Mouse (Mus musculus) C2C12 (cell line): ENCODE measurements around the gene Cyld. TPM values are rescaled to one million over a fixed set of nuclear protein-coding genes. Genes with fewer than 3 reads are reported as not detected.

Experiments
- H3K27me3 ChIP-seq: one replicate; pipeline ENCODE4 v1.6.1; 2011; ENCODE audit not compliant: control insufficient read depth, insufficient read depth, insufficient read length
- H3K36me3 ChIP-seq: one replicate; pipeline ENCODE4 v1.6.1; 2011; ENCODE audit not compliant: control insufficient read depth, insufficient read depth
- H3K4me3 ChIP-seq: one replicate; pipeline ENCODE4 v1.5.1; 2011; ENCODE audit warnings: mild to moderate bottlenecking, control low read depth; ENCODE audit not compliant: poor library complexity, insufficient read depth, severe bottlenecking
- H3K79me2 ChIP-seq: one replicate; pipeline ENCODE4 v1.6.1; 2011; ENCODE audit not compliant: control insufficient read depth, insufficient read depth
- H3K79me3 ChIP-seq: one replicate; pipeline ENCODE4 v1.6.1; 2011; ENCODE audit warnings: low read depth, control low read depth
- H3ac ChIP-seq: one replicate; pipeline ENCODE3; 2011; ENCODE audit warnings: low read depth; ENCODE audit not compliant: control insufficient read depth, insufficient read length
- CEBPB ChIP-seq: IDR thresholded peaks from one replicate; pipeline ENCODE4 v1.6.1; 2011; ENCODE audit warnings: low read depth, mild to moderate bottlenecking, control low read depth, moderate library complexity
- CTCF ChIP-seq: IDR thresholded peaks from one replicate; pipeline ENCODE4 v1.5.1; 2011; ENCODE audit not compliant: control insufficient read depth, insufficient read depth, insufficient read length
- FOSL1 ChIP-seq: IDR thresholded peaks from one replicate; pipeline ENCODE4 v1.8.0; 2011; ENCODE audit warnings: mild to moderate bottlenecking, low read length; ENCODE audit not compliant: poor library complexity, insufficient read depth, severe bottlenecking
- MAX ChIP-seq: IDR thresholded peaks from one replicate; pipeline ENCODE4 v1.6.1; 2011; ENCODE audit warnings: mild to moderate bottlenecking, control low read depth
- MYOD1 ChIP-seq: IDR thresholded peaks from one replicate; pipeline ENCODE4 v1.6.1; 2011; ENCODE audit warnings: low read depth; ENCODE audit not compliant: control insufficient read depth, insufficient read length
- MYOG ChIP-seq: IDR thresholded peaks from one replicate; pipeline ENCODE4 v1.6.1; 2011; ENCODE audit not compliant: control insufficient read depth, insufficient read length; ENCODE audit errors: extremely low read depth
- USF1 ChIP-seq: IDR thresholded peaks from one replicate; pipeline ENCODE4 v1.6.1; 2011; ENCODE audit warnings: low read depth, mild to moderate bottlenecking, control low read depth, moderate library complexity
- polyA plus RNA-seq: library from polyadenylated mRNA; unstranded; fragments of >200 nt; fragmentation: generic; extraction: Trizol; gene quantifications from one replicate; pipeline ENCODE4 v1.2.1, GENCODE M21; 2012; ENCODE audit warnings: missing spikeins

The Cyld gene
- polyA plus RNA-seq, 1 experiment, result 5.8 TPM

- Histone ChIP-seq H3K27me3 (no peaks in the 10 kb centered on the region), H3K4me3 (no peak overlapping the region), H3K79me2 (no peaks in the 10 kb centered on the region), H3ac (no peak overlapping the region), H3K79me3 (no peaks in the 10 kb centered on the region), H3K36me3 (no peaks in the 10 kb centered on the region)
- no peak for TF ChIP-seq MYOD1
- TF ChIP-seq MYOG, result no peak
- no peak for TF ChIP-seq CEBPB
- TF ChIP-seq USF1, result no peak
- no peak for TF ChIP-seq CTCF
- no peak for TF ChIP-seq MAX
- TF ChIP-seq FOSL1, result no peak
Measured at GRCm38 (mm10) chr8:88683656-88684289, 13.1 kb upstream of the Cyld start.

DNA sequence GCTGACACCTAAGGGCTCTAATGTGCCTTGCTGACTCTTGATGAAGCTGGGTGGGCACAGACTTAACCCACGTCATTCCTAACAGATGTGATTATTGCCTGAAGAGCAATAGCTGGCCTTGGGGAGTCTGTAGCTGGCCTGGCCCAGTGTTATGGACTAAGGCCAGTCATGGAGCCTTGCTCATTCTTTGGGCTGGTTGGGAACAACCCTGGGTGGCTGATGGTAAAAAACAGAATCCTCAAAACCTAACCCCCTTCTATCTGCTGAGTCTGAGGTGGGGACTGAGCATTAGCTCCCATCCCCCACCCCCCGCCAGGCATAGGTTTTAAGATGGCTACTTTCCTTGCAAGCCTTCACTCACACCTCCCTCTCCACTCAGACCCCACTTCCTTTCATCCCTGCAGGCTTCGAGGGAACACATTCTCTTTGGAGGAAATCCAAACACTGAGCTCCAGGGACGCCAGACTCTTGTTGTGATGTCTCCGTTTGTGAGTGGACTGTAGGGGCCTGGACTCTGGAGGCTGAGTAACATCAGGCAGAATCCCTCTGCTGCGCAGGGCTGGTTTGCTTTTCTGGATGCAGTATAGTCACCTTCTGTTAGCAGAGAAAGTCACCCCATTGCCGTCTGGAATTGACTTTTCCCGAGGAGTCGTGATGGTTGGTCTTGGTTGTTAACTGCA, 10.5 kb upstream of the Cyld start:
- H3K4me3 ChIP-seq, result no peak overlapping the region
- H3K79me3 ChIP-seq, result no peaks in the 10 kb centered on the region
- no peak overlapping the region for H3ac ChIP-seq
- H3K79me2 ChIP-seq, result no peaks in the 10 kb centered on the region
- H3K36me3 ChIP-seq, result no peaks in the 10 kb centered on the region
- TF ChIP-seq CTCF (no peak), CEBPB (no peak), FOSL1 (no peak), USF1 (no peak), MAX (no peak), MYOG (no peak), MYOD1 (no peak)
- H3K27me3 ChIP-seq, result no peaks in the 10 kb centered on the region

GRCm38 (mm10) chr8:88686906-88687235, 10.0 kb upstream of the Cyld start:
- TF ChIP-seq FOSL1 (no peak), MYOG (no peak), MAX (no peak), CEBPB (no peak), MYOD1 (no peak), USF1 (no peak), CTCF (no peak)
- H3K79me2 ChIP-seq, result no peaks in the 10 kb centered on the region
- H3K4me3 ChIP-seq, result no peak overlapping the region
- H3K27me3 ChIP-seq, result no peaks in the 10 kb centered on the region
- H3ac ChIP-seq, result no peak overlapping the region
- H3K36me3 ChIP-seq, result no peaks in the 10 kb centered on the region
- no peaks in the 10 kb centered on the region for H3K79me3 ChIP-seq

GRCm38 (mm10) chr8:88689151-88689550, 7.7 kb upstream of the Cyld start:
- no peaks in the 10 kb centered on the region for H3K36me3 ChIP-seq
- H3K79me2 ChIP-seq, result no peaks in the 10 kb centered on the region
- no peak overlapping the region for H3ac ChIP-seq
- no peaks in the 10 kb centered on the region for H3K79me3 ChIP-seq
- no peaks in the 10 kb centered on the region for H3K27me3 ChIP-seq
- TF ChIP-seq MAX, result no peak
- no peak for TF ChIP-seq USF1
- TF ChIP-seq CEBPB, result no peak
- TF ChIP-seq MYOG, result no peak
- TF ChIP-seq FOSL1, result no peak
- TF ChIP-seq MYOD1, result no peak
- TF ChIP-seq CTCF, result no peak
- no peak overlapping the region for H3K4me3 ChIP-seq

DNA sequence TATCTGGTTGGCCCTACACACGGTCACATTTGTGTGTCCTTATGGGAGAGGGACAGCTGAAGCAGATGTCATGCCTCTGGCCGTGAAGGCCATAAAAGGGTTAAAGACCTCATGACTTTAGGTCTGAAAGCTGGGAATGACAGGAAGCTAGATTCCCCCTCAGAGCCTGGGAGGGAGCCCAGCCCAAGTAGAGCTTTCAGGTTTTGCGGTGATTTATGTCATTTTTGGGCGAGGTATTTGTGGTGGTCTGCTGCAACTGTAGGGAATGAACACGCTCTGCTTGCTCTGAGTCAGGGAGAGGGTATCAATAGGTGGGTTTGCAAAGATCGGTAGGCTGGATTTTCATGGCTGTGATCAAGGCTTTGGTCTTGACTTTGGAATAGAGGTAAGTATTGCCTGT, 6.9 kb upstream of the Cyld start:
- H3K36me3 ChIP-seq, result no peaks in the 10 kb centered on the region
- H3K79me3 ChIP-seq, result no peaks in the 10 kb centered on the region
- no peak overlapping the region for H3K4me3 ChIP-seq
- TF ChIP-seq MYOD1, result no peak
- no peak for TF ChIP-seq MAX
- TF ChIP-seq USF1, result no peak
- no peak for TF ChIP-seq CTCF
- no peak for TF ChIP-seq MYOG
- TF ChIP-seq CEBPB, result no peak
- no peaks in the 10 kb centered on the region for H3K79me2 ChIP-seq
- H3ac ChIP-seq, result no peak overlapping the region
- H3K27me3 ChIP-seq, result no peaks in the 10 kb centered on the region

DNA sequence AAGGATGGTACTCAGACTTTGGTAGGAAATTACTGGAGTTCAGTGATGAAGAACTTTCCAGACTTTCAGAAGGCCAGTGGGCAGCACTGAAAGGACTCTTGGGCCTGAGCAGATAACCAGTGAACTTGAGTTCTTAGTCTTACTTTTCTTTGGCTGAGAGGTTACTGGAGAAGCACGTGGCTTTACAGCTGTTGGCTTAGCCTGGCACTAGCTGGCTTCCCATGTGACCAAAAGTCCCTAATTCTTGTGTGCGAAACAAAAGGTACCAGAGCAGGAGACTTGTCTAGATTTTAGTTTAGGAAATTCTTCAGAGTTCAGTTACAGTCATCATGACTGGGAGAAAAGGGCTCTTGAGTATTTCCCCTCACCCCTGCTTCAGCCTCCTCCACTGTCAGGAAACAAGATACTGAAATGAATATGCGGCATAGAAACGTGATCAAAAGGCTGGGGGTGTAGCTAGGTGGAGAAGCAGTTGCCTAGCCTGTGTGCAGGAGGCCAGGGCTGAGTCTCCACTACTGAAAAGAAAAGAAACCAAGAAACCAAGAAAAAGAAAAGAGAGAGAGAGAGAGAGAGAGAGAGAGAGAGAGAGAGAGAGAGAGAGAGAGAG, 5.4 kb upstream of the Cyld start:
- no peak overlapping the region for H3K4me3 ChIP-seq
- no peaks in the 10 kb centered on the region for H3K79me2 ChIP-seq
- TF ChIP-seq CTCF, result no peak
- TF ChIP-seq CEBPB, result no peak
- no peak for TF ChIP-seq FOSL1
- no peak for TF ChIP-seq MYOD1
- no peak for TF ChIP-seq MAX
- TF ChIP-seq MYOG, result no peak
- no peak for TF ChIP-seq USF1

More for the DNA sequence above, 5.4 kb upstream of the Cyld start:
- H3K27me3 ChIP-seq, result no peaks in the 10 kb centered on the region
- H3K79me3 ChIP-seq, result no peaks in the 10 kb centered on the region
- H3ac ChIP-seq, result no peak overlapping the region
- H3K36me3 ChIP-seq, result no peaks in the 10 kb centered on the region
